Mouse (Mus musculus) embryonic facial prominence, embryonic 15.5 days (tissue): ENCODE results near the gene Samd4b. TPM values are rescaled to one million over a fixed set of nuclear protein-coding genes. Genes with fewer than 3 reads are reported as not detected.

Experiments used
- ATAC-seq: fragments of 200-750 bp; cut with Nextera tagmentation; 2 replicates; pipeline ENCODE4 v1.8.0; 2017; ENCODE audit warnings: low read depth, moderate TSS enrichment; ENCODE audit not compliant: insufficient number of reproducible peaks, low FRiP score, low TSS enrichment
- H3K27ac ChIP-seq: fragments of 300-500 bp; sonication (generic); replicated peaks from 2 replicates; pipeline ENCODE4 v1.5.1; 2015; ENCODE audit warnings: mild to moderate bottlenecking, inconsistent platforms
- H3K27me3 ChIP-seq: fragments of 300-500 bp; sonication (generic); 2 replicates; pipeline ENCODE4 v1.6.1; 2015; ENCODE audit warnings: inconsistent platforms
- H3K36me3 ChIP-seq: fragments of 300-500 bp; sonication (generic); 2 replicates; pipeline ENCODE4 v1.6.1; 2015; ENCODE audit warnings: mild to moderate bottlenecking, inconsistent platforms
- H3K4me1 ChIP-seq: fragments of 300-500 bp; sonication (generic); 2 replicates; pipeline ENCODE4 v1.6.1; 2015; ENCODE audit warnings: inconsistent platforms
- H3K4me2 ChIP-seq: fragments of 300-500 bp; sonication (generic); replicated peaks from 2 replicates; pipeline ENCODE4 v1.6.1; 2015; ENCODE audit warnings: mild to moderate bottlenecking, inconsistent platforms
- H3K4me3 ChIP-seq: fragments of 300-500 bp; sonication (generic); replicated peaks from 2 replicates; pipeline ENCODE4 v1.5.1; 2015; ENCODE audit warnings: mild to moderate bottlenecking, inconsistent platforms
- H3K9ac ChIP-seq: fragments of 300-500 bp; sonication (generic); 2 replicates; pipeline ENCODE4 v1.6.1; 2015; ENCODE audit warnings: inconsistent platforms
- H3K9me3 ChIP-seq: fragments of 300-500 bp; sonication (generic); replicated peaks from 2 replicates; pipeline ENCODE4 v1.6.1; 2016; ENCODE audit warnings: inconsistent platforms
- WGBS: fragments of 180-500 bp; shearing (Covaris S2); methylation state at CpG from one replicate; pipeline ENCODE4 v1.1.7; 2015; 5-methylcytosine and 5-hydroxymethylcytosine counted together
- microRNA-seq: library from miRNA; unstranded; fragments of <30 nt; microRNA quantifications from one replicate; pipeline ENCODE4, GENCODE M21; 2016; ENCODE audit warnings: borderline number of aligned reads
- polyA plus RNA-seq: library from polyadenylated mRNA; unstranded; fragments of >200 nt; fragmentation: Nextera tagmentation; extraction: Ambion mirVana; gene quantifications from 2 replicates; pipeline ENCODE4 v1.2.1, GENCODE M21; 2015

The Samd4b gene
- polyA plus RNA-seq, 1 experiment from 2014 or later: 34.1 TPM

GRCm38 (mm10) chr7:28351676-28352191 lies 246.2 kb downstream of the Samd4b start:
- WGBS: 31% methylated on average over 4 of the region's 4 CpGs
- no peaks in the 10 kb centered on the region for H3K27me3 ChIP-seq
- H3K9me3 ChIP-seq: no peaks in the 10 kb centered on the region
- peak overlapping the region; percentile 97 for H3K9ac ChIP-seq
- no peak for ATAC-seq
- peaks cover 29% of the 10 kb centered on the region for H3K4me1 ChIP-seq
- H3K4me3 ChIP-seq: peak overlapping the region; percentile 90
- no peak overlapping the region; the same call in 1 of the 2 replicates for H3K27ac ChIP-seq
- H3K36me3 ChIP-seq: peaks cover 35% of the 10 kb centered on the region
- peak overlapping the region; percentile 73 for H3K4me2 ChIP-seq

GRCm38 (mm10) chr7:28350155-28350883 lies 247.6 kb downstream of the Samd4b start, which contains the start of gene Rps16:
Gene Rps16, plus strand, starts transcription at chr7:28350652.
- Histone ChIP-seq H3K9me3 (no peaks in the 10 kb centered on the region), H3K27me3 (no peaks in the 10 kb centered on the region), H3K4me2 (peak within 1 kb of the TSS; percentile 73), H3K36me3 (peaks cover 35% of the 10 kb centered on the region), H3K9ac (peak within 1 kb of the TSS; percentile 97), H3K27ac (peak within 1 kb of the TSS; percentile 97), H3K4me1 (peaks cover 26% of the 10 kb centered on the region), H3K4me3 (peak within 1 kb of the TSS; percentile 90)
- ATAC-seq: peak; percentile 95
- under 1% methylated on average over 50 of the region's 50 CpGs for WGBS

Small RNA genes within 50 kb of the gene (microRNA-seq; reads per million reads assigned to microRNA genes)
- gene Mir7049: not detected

Other genes with a start within 250 kb of the Samd4b start
- gene Rps16, start 247.5 kb downstream of the Samd4b start, polyA plus RNA-seq: 1,000 and 1,004 TPM in 2 replicates
- 66.8 and 76.1 TPM in 2 replicates for gene Plekhg2, start 225.5 kb downstream of the Samd4b start, polyA plus RNA-seq
- gene Zfp36, start 217.9 kb downstream of the Samd4b start, polyA plus RNA-seq: 20.2 and 23.5 TPM in 2 replicates
- gene Med29, start 205.4 kb downstream of the Samd4b start, polyA plus RNA-seq: 47.7 and 52.1 TPM in 2 replicates
- gene Paf1, start 205.2 kb downstream of the Samd4b start, polyA plus RNA-seq: 78.9 and 84.9 TPM in 2 replicates
- 16.8 and 18.1 TPM in 2 replicates for gene Gmfg, start 160.7 kb downstream of the Samd4b start, polyA plus RNA-seq
- gene Lrfn1, start 146.2 kb downstream of the Samd4b start, polyA plus RNA-seq: 4.8 and 5.3 TPM in 2 replicates
- gene Ifnl2, start 87.7 kb downstream of the Samd4b start, polyA plus RNA-seq: not detected in 2 replicates
- gene Ifnl3, start 75.3 kb downstream of the Samd4b start, polyA plus RNA-seq: not detected in 2 replicates
- not detected in 2 replicates for gene Sycn, start 57.3 kb downstream of the Samd4b start, polyA plus RNA-seq
- 2.6 and 4.6 TPM in 2 replicates for gene Nccrp1, start 50.9 kb downstream of the Samd4b start, polyA plus RNA-seq
- 37.4 and 39.3 TPM in 2 replicates for gene Pak4, start within 50 bp of the Samd4b start, polyA plus RNA-seq
- gene Acp7, start 33.2 kb upstream of the Samd4b start, polyA plus RNA-seq: 1.3 and 1.9 TPM in 2 replicates
- gene Fbxo27, start 94.7 kb upstream of the Samd4b start, polyA plus RNA-seq: 8.8 and 9.1 TPM in 2 replicates
- gene Fbxo17, start 118.7 kb upstream of the Samd4b start, polyA plus RNA-seq: 29.1 and 32.3 TPM in 2 replicates
- 122 and 124 TPM in 2 replicates for gene Mrps12, start 143.7 kb upstream of the Samd4b start, polyA plus RNA-seq
- gene Sars2, start 143.8 kb upstream of the Samd4b start, polyA plus RNA-seq: 21.9 and 25.3 TPM in 2 replicates
- 128 and 230 TPM in 2 replicates for gene Ccer2, start 158.0 kb upstream of the Samd4b start, polyA plus RNA-seq
- gene Sirt2, start 168.6 kb upstream of the Samd4b start, polyA plus RNA-seq: 85.3 and 89.4 TPM in 2 replicates
- 42.8 and 47.1 TPM in 2 replicates for gene Nfkbib, start 169.4 kb upstream of the Samd4b start, polyA plus RNA-seq
- 3.8 and 4.7 TPM in 2 replicates for gene Rinl, start 190.8 kb upstream of the Samd4b start, polyA plus RNA-seq
- 211 and 225 TPM in 2 replicates for gene Hnrnpl, start 210.4 kb upstream of the Samd4b start, polyA plus RNA-seq
- gene Ech1, start 227.1 kb upstream of the Samd4b start, polyA plus RNA-seq: 226 and 231 TPM in 2 replicates
- 15.4 and 18.0 TPM in 2 replicates for gene Lgals4, start 235.7 kb upstream of the Samd4b start, polyA plus RNA-seq